Mouse (Mus musculus) forebrain, embryonic 10.5 days (tissue): Measurements from ENCODE around the gene Sars2. TPM values are rescaled to one million over a fixed set of nuclear protein-coding genes. Genes with fewer than 3 reads are reported as not detected.
A peak's percentile ranks its signal among the peaks of the same experiment; 100 is the strongest.

Source experiments
- DNase-seq: peaks from one replicate; pipeline ENCODE4 v3.0.0-alpha.2; 2017; ENCODE audit warnings: low spot score; ENCODE audit errors: extremely low spot score
- H3K27ac ChIP-seq: fragments of 300-500 bp; sonication (generic); 2 replicates; pipeline ENCODE4 v1.5.1; 2016; ENCODE audit warnings: mild to moderate bottlenecking
- H3K27me3 ChIP-seq: fragments of 300-500 bp; sonication (generic); 2 replicates; pipeline ENCODE4 v1.6.1; 2016; ENCODE audit warnings: mild to moderate bottlenecking; ENCODE audit not compliant: poor library complexity, severe bottlenecking
- H3K36me3 ChIP-seq: fragments of 300-500 bp; sonication (generic); replicated peaks from 2 replicates; pipeline ENCODE4 v1.6.1; 2016; ENCODE audit warnings: mild to moderate bottlenecking, moderate library complexity
- H3K4me1 ChIP-seq: fragments of 300-500 bp; sonication (generic); 2 replicates; pipeline ENCODE4 v1.6.1; 2016
- H3K4me3 ChIP-seq: fragments of 300-500 bp; sonication (generic); 2 replicates; pipeline ENCODE4 v1.5.1; 2016; ENCODE audit warnings: mild to moderate bottlenecking, moderate library complexity
- H3K9me3 ChIP-seq: fragments of 300-500 bp; sonication (generic); 2 replicates; pipeline ENCODE4 v1.6.1; 2016; ENCODE audit warnings: mild to moderate bottlenecking, moderate library complexity
- WGBS: fragments of 180-500 bp; shearing (Covaris S2); methylation state at CpG from one replicate; pipeline ENCODE4 v1.1.7; 2016; 5-methylcytosine and 5-hydroxymethylcytosine counted together
- polyA plus RNA-seq: library from polyadenylated mRNA; unstranded; fragments of >200 nt; fragmentation: Nextera tagmentation; extraction: Ambion mirVana; gene quantifications from 2 replicates; pipeline ENCODE4 v1.2.1, GENCODE M21; 2016

Sars2 gene
- polyA plus RNA-seq, 1 experiment from 2014 or later, result 43.4 TPM

- Histone ChIP-seq H3K4me3 (no peak overlapping the region), H3K27me3 (no peaks in the 10 kb centered on the region), H3K4me1 (peaks cover 33% of the 10 kb centered on the region), H3K27ac (peak overlapping the region; percentile 12; the same call in 1 of the 2 replicates), H3K9me3 (no peaks in the 10 kb centered on the region), H3K36me3 (peaks cover 24% of the 10 kb centered on the region)
- no peak for DNase-seq
- WGBS, result 54% methylated on average over 8 of the region's 8 CpGs
Observed at GRCm38 (mm10) chr7:28790066-28790806, 48.4 kb downstream of the Sars2 start.

- peaks cover 11% of the 10 kb centered on the region; the same call in 1 of the 2 replicates for H3K36me3 ChIP-seq
- peak overlapping the region; percentile 32; the same call in 1 of the 2 replicates for H3K27ac ChIP-seq
- no peak for DNase-seq
- H3K4me1 ChIP-seq, result peaks cover 39% of the 10 kb centered on the region
- no peak overlapping the region for H3K4me3 ChIP-seq
- H3K9me3 ChIP-seq, result no peaks in the 10 kb centered on the region
- H3K27me3 ChIP-seq, result no peaks in the 10 kb centered on the region
Observed at GRCm38 (mm10) chr7:28791706-28792105, 49.9 kb downstream of the Sars2 start.

DNA sequence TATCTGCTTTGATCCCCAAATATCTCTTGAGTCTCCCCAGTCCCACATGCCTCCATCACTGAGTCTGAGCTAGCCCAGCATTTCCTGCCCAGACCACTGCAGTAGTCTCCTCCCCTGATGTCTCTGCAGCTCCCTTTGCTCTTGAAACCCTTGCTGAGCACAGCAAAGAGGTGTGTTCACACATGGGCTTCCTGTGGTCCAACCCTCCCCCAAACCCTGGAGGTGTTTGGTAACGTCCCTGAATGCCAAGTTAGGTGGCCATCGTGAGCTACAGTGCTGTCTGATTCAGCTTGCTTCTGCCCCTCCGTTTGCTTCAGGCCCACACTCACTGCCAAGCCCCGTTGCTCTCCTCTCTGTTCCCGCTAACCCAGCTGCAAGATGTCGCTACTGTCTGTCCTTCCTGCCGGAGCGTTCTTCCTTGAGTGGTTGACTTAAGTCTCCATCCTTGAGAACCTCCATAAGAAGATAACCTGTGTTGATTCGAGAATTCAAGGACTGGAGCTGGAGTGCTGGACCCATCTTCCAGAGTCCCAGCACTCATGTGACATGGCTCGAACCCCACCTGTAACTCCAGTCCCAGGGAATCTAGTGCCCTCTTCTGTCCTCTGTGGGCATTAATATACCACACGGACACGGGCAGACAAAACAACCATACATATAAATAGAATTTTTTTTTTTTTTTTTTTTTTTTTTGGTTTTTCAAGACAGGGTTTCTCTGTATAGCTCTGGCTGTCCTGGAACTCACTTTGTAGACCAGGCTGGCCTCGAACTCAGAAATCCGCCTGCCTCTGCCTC is 50.8 kb downstream of the Sars2 start:
- H3K36me3 ChIP-seq, result peaks cover 7% of the 10 kb centered on the region; the same call in 1 of the 2 replicates
- peaks cover 43% of the 10 kb centered on the region for H3K4me1 ChIP-seq
- no peak for DNase-seq
- WGBS, result 85% methylated on average over 14 of the region's 14 CpGs
- H3K27ac ChIP-seq, result peak overlapping the region; percentile 32; the same call in 1 of the 2 replicates
- no peak overlapping the region for H3K4me3 ChIP-seq
- no peaks in the 10 kb centered on the region for H3K9me3 ChIP-seq
- no peaks in the 10 kb centered on the region for H3K27me3 ChIP-seq

- DNase-seq, result no peak
- Histone ChIP-seq H3K36me3 (no peaks in the 10 kb centered on the region), H3K27me3 (no peaks in the 10 kb centered on the region), H3K9me3 (no peaks in the 10 kb centered on the region), H3K4me1 (peaks cover 37% of the 10 kb centered on the region), H3K4me3 (no peak overlapping the region), H3K27ac (no peak overlapping the region)
- WGBS, result 55% methylated on average over 2 of the region's 2 CpGs
Observed at GRCm38 (mm10) chr7:28793834-28794233, 52.0 kb downstream of the Sars2 start.

- no peaks in the 10 kb centered on the region for H3K27me3 ChIP-seq
- WGBS, result 84% methylated on average over 3 of the region's 3 CpGs
- peaks cover 31% of the 10 kb centered on the region for H3K4me1 ChIP-seq
- no peak overlapping the region for H3K4me3 ChIP-seq
- H3K9me3 ChIP-seq, result no peaks in the 10 kb centered on the region
- H3K27ac ChIP-seq, result no peak overlapping the region
- DNase-seq, result no peak
- H3K36me3 ChIP-seq, result no peaks in the 10 kb centered on the region
Observed at GRCm38 (mm10) chr7:28794496-28794895, 52.7 kb downstream of the Sars2 start.

DNA sequence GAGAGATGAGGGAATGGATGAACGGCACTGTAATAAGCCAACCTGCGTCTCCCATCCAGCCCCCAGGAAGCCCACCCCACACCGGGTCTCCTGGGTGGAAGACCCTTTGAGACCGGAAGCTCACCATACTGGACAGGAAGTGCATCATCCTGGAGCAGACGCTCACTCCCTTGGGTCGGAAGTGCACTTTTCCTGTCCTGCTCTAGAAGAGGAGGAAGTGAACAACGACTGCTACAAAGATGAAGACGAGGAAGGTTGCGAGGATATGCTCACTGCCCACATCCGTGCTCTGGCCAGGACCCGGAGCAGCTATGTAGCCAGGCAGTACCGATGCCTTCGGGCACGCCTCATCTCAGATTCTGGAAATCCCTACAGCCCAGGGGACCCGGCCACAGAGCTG is 54.0 kb downstream of the Sars2 start:
- H3K4me3 ChIP-seq, result peak overlapping the region; percentile 41; the same call in 1 of the 2 replicates
- DNase-seq, result no peak
- no peaks in the 10 kb centered on the region for H3K27me3 ChIP-seq
- 79% methylated on average over 15 of the region's 15 CpGs for WGBS
- peak overlapping the region; percentile 82 for H3K27ac ChIP-seq
- no peaks in the 10 kb centered on the region for H3K9me3 ChIP-seq
- peaks cover 20% of the 10 kb centered on the region for H3K4me1 ChIP-seq
- no peaks in the 10 kb centered on the region for H3K36me3 ChIP-seq

- Histone ChIP-seq H3K27me3 (no peaks in the 10 kb centered on the region), H3K36me3 (no peaks in the 10 kb centered on the region), H3K4me1 (peaks cover 24% of the 10 kb centered on the region), H3K4me3 (peak overlapping the region; percentile 41), H3K27ac (peak overlapping the region; percentile 82), H3K9me3 (no peaks in the 10 kb centered on the region)
- 20% methylated on average over 32 of the region's 32 CpGs for WGBS
- peak; percentile 77 for DNase-seq
Observed at GRCm38 (mm10) chr7:28796562-28796975, 54.8 kb downstream of the Sars2 start.

GRCm38 (mm10) chr7:28799994-28800393 is 58.2 kb downstream of the Sars2 start:
- no peak overlapping the region for H3K27ac ChIP-seq
- DNase-seq, result no peak
- 95% methylated on average over 9 of the region's 9 CpGs for WGBS
- H3K36me3 ChIP-seq, result no peaks in the 10 kb centered on the region
- H3K4me1 ChIP-seq, result peaks cover 41% of the 10 kb centered on the region
- no peaks in the 10 kb centered on the region for H3K27me3 ChIP-seq
- no peak overlapping the region for H3K4me3 ChIP-seq
- H3K9me3 ChIP-seq, result no peaks in the 10 kb centered on the region

DNA sequence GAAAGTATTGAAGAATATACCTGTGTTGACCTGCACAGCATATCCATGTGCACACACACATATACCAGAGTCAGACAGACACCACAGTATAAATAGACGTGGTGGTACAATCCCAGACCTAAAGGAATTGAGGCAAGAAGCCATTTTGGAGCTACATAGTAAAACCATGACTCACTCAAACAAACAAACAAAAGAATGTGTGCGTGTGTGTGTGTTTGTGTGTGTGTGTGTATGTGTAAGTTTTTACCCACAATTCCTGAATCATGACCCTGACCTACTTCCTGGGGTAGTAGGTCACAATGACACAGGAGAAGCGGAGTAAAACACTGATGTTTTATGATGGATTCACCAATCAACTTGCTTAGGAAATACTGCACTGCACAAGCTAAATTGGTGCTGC is 59.7 kb downstream of the Sars2 start:
- peaks cover 49% of the 10 kb centered on the region for H3K4me1 ChIP-seq
- WGBS, result 86% methylated on average over 3 of the region's 3 CpGs
- H3K9me3 ChIP-seq, result no peaks in the 10 kb centered on the region
- 0 out of 2 replicates have a peak overlapping the region, but pooled peaks have one; percentile 85 for H3K27ac ChIP-seq
- no peak for DNase-seq
- H3K36me3 ChIP-seq, result no peaks in the 10 kb centered on the region
- no peaks in the 10 kb centered on the region for H3K27me3 ChIP-seq
- no peak overlapping the region for H3K4me3 ChIP-seq

DNA sequence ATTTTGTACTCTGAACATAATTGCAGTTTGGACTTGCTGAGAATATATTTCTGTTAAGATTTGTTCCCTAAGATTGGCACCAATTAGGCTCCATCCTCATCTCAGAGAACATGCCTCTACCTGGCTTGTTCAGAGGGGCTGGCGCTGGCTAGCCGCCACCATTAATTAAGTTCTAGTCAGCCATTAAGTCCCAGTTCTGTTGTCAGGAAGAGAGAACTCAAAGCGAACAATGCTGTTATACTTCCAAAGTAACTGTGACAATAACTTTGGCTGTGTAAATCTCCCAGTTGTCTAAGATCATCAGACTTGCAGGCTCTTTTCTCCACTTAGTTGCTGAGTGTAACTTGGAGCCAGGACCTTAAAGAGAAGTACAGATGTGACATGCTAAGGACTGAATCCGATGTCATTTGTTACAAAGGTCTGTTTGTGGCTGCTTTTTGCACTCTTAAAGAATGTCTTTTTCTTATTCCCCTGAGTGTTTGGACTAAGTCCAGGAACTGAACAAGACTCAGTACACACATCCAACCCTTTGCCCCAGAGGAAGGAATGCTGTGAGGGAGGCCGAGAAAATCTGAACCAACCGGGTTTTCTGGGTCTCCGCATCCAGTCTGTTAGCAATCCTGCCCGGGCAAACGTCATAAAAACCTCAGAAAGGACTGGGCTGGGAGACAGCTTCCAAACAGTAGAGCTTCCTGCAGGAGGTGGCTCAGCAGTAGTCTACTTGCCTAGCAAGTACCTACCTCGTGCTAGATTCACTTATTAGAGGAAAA is 60.3 kb downstream of the Sars2 start:
- Histone ChIP-seq H3K4me1 (peaks cover 47% of the 10 kb centered on the region), H3K27me3 (no peaks in the 10 kb centered on the region), H3K9me3 (no peaks in the 10 kb centered on the region), H3K4me3 (peak overlapping the region; percentile 22; the same call in 1 of the 2 replicates), H3K36me3 (no peaks in the 10 kb centered on the region), H3K27ac (peak overlapping the region; percentile 85)
- WGBS, result 39% methylated on average over 10 of the region's 10 CpGs
- no peak for DNase-seq

DNA sequence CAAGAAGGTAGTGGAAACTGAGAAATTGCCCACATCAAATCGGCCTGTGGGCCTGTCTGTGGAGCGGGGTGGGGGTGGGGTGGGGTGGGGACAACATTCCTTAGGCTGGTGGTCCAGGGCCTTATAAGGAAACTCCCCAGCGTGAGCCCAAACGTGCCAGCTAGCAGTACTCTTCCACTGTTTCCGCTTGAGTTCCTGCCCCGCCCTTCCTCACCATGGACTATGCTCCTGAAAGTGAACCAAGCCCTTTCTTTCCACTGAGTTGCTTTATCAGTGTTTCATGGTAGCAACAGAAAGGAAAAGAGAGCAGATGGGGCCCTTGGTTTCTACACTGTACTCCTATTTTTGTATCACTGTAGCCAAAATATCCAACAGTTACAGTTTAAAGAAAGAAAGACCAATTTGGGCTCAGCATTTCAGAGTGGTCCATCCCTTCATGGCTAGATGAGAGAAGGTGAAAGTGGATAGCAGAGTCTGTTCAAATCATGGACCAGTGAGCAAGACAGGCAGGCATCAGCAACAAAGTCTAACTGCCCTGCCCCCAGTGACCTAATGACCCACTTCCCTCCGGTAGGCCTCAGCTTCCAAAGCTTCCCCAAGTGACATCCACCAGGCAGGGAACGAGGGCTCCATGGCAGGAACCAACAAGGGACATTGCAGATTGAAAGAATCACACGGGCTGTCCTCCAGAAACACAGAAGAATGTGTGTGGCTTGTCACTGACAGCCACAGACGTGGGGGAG is 61.2 kb downstream of the Sars2 start:
- Histone ChIP-seq H3K9me3 (no peaks in the 10 kb centered on the region), H3K27me3 (no peaks in the 10 kb centered on the region), H3K36me3 (no peaks in the 10 kb centered on the region), H3K4me1 (peaks cover 56% of the 10 kb centered on the region), H3K4me3 (peak overlapping the region; percentile 22), H3K27ac (peak overlapping the region; percentile 85)
- peak; percentile 59 for DNase-seq
- WGBS, result 6% methylated on average over 10 of the region's 10 CpGs
